Mouse (Mus musculus) midbrain, embryonic 10.5 days (tissue): ENCODE data around the gene Trmt112. TPM values are rescaled to one million over a fixed set of nuclear protein-coding genes. Genes with fewer than 3 reads are reported as not detected.

Experiments used
- DNase-seq: peaks from one replicate; pipeline ENCODE4 v3.0.0-alpha.2; 2017; ENCODE audit warnings: low spot score
- H3K27ac ChIP-seq: fragments of 300-500 bp; sonication (generic); replicated peaks from 2 replicates; pipeline ENCODE4 v1.5.1; 2016; ENCODE audit warnings: mild to moderate bottlenecking
- H3K27me3 ChIP-seq: fragments of 300-500 bp; sonication (generic); 2 replicates; pipeline ENCODE4 v1.6.1; 2016; ENCODE audit warnings: low read depth, mild to moderate bottlenecking; ENCODE audit not compliant: poor library complexity, severe bottlenecking
- H3K36me3 ChIP-seq: fragments of 300-500 bp; sonication (generic); 2 replicates; pipeline ENCODE4 v1.6.1; 2016; ENCODE audit warnings: mild to moderate bottlenecking, moderate library complexity
- H3K4me1 ChIP-seq: fragments of 300-500 bp; sonication (generic); 2 replicates; pipeline ENCODE4 v1.6.1; 2016
- H3K4me3 ChIP-seq: fragments of 300-500 bp; sonication (generic); 2 replicates; pipeline ENCODE4 v1.5.1; 2016; ENCODE audit warnings: mild to moderate bottlenecking, moderate library complexity
- H3K9me3 ChIP-seq: fragments of 300-500 bp; sonication (generic); replicated peaks from 2 replicates; pipeline ENCODE4 v1.6.1; 2016; ENCODE audit warnings: mild to moderate bottlenecking
- WGBS: fragments of 180-500 bp; shearing (Covaris S2); methylation state at CpG from one replicate; pipeline ENCODE4 v1.1.7; 2016; 5-methylcytosine and 5-hydroxymethylcytosine counted together
- polyA plus RNA-seq: library from polyadenylated mRNA; unstranded; fragments of >200 nt; fragmentation: Nextera tagmentation; extraction: Ambion mirVana; gene quantifications from 2 replicates; pipeline ENCODE4 v1.2.1, GENCODE M21; 2016

The Trmt112 gene
- 150 and 156 TPM in 2 replicates for polyA plus RNA-seq

DNA sequence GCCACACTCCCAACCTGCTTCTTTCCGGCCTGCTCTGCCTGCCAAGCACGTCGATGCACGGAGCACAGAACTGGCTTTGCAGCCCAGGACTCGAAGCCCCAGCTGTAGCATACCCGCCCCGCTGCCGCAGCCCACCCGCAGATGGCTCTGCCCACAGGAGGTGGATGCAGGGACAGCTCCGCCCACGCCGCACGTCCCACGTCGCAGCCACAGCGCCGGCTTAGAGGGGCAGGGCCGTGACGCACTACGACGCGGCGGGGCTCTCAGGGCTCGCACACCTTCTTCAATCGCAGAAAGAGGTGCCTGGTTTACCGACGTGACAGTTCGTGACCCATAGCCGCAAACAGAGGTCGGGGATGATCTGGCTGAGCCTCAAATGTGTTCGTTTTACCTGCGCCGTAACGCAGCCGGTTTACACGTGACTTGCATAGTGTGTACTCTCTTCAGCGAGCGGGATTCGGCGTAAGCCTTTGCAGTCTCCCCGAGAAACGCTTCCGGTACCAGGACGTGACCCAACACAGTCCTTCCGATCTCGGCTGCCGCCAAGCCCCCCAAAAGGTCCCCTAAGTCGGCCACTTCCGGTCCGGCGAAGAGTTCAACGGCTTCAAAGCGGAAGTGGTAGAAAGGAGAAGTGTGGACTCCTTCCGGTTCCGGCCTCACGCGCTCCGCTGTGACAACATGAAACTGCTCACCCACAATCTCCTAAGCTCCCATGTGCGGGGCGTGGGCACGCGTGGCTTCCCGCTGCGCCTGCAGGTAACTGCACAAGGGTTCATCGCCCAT lies at the start of gene Trmt112, which contains the start of gene Prdx5:
Gene Trmt112, plus strand, starts transcription at position 192 of the 783 bp plus-strand sequence.
Gene Prdx5, minus strand, starts transcription at position 600 of the 783 bp plus-strand sequence.
- Histone ChIP-seq H3K4me1 (peaks cover 34% of the 10 kb centered on the region), H3K27ac (peak within 1 kb of the TSS; percentile 90), H3K36me3 (peaks cover 60% of the 10 kb centered on the region), H3K9me3 (no peaks in the 10 kb centered on the region), H3K27me3 (no peaks in the 10 kb centered on the region), H3K4me3 (peak within 1 kb of the TSS; percentile 82)
- WGBS: under 1% methylated on average over 65 of the region's 65 CpGs
- DNase-seq: peak; percentile 93

DNA sequence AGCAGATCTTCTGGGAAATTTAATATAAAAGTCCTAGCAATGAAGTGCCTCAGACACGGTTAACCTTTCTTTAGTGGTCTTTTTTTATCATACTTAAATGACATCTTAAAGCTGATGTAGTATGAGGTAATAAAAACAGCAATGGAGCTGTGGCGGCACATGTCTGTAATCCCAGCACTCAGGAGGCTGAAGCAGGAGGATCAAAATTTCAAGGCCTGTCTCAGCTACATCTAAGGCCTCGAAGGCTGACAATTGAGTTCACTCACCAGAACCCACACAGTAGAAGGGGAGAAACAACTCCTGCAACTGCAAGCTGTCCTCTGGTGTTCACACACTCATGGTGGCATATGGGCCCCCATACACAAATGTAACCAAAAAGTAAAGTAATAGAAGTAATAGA lies 49.5 kb upstream of the Trmt112 start:
- Histone ChIP-seq H3K4me3 (no peak overlapping the region), H3K36me3 (no peaks in the 10 kb centered on the region), H3K9me3 (no peaks in the 10 kb centered on the region), H3K27me3 (peaks cover 28% of the 10 kb centered on the region), H3K27ac (no peak overlapping the region), H3K4me1 (peaks cover 30% of the 10 kb centered on the region)
- DNase-seq: no peak
- 89% methylated on average over 3 of the region's 3 CpGs for WGBS

DNA sequence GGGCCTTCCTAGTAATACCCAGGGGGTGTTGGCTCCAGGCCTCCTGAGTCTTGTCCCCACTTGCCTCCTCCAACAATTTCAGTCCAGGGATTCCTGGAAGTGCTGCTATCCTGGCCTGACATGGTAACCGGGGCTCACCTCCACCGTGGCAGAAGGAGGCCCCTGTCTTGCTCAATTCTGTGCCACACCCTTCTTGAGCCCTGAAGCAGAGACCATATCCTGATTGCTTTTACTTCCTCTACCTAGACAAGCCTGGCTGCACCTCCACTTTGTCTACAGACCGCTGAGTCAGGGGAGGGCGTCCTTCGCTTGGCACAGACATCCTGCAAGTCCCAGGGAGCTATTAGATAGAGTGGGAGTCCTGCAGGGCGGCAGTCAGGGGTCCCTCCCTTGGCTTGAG lies 48.8 kb upstream of the Trmt112 start:
- 79% methylated on average over 6 of the region's 6 CpGs for WGBS
- no peaks in the 10 kb centered on the region for H3K36me3 ChIP-seq
- no peak for DNase-seq
- H3K9me3 ChIP-seq: no peaks in the 10 kb centered on the region
- peaks cover 23% of the 10 kb centered on the region for H3K4me1 ChIP-seq
- peaks cover 21% of the 10 kb centered on the region for H3K27me3 ChIP-seq
- H3K4me3 ChIP-seq: no peak overlapping the region
- H3K27ac ChIP-seq: no peak overlapping the region

DNA sequence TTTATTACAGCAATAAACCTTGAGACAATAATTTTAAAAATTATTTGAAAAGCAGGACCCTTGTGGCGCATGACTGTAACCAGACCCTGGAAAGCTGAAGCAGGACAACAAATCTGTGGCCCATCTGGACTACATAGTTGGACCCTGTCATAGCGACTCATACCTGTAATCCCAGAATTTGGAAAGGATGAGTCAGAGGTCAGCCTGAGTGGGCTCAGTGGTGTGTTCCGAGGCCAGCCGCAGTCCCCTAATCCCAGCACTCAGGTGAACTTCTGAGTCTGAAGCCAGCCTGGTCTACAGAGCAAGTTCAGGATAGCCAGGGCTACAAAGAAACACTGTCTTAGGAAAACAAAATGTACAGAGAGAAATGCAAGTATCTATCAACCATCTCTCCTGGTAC lies 48.0 kb upstream of the Trmt112 start:
- peaks cover 13% of the 10 kb centered on the region for H3K27me3 ChIP-seq
- no peak for DNase-seq
- no peaks in the 10 kb centered on the region for H3K36me3 ChIP-seq
- H3K4me1 ChIP-seq: peaks cover 15% of the 10 kb centered on the region
- 92% methylated on average over 4 of the region's 4 CpGs for WGBS
- no peak overlapping the region for H3K27ac ChIP-seq
- H3K4me3 ChIP-seq: no peak overlapping the region
- no peaks in the 10 kb centered on the region for H3K9me3 ChIP-seq

DNA sequence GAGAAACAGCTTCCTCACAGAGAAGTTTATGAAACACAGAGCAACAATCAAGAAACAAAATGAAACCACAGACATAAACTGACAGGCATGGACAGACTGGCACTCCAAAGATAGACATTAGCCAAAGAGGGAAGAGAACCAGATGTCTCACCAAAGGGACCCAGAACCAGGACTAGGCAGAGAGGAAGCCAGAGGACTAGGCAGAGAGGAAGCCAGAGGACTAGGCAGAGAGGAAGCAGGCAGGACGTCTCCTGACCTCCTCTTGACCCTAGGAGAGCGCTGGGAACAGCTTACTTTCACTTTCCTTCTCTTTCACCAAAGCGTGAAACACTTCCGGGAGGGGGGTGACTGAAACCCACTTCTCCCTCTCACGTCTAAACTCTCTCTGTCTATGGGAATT lies 40.1 kb upstream of the Trmt112 start:
- WGBS: 17% methylated on average over 5 of the region's 5 CpGs
- Histone ChIP-seq H3K36me3 (no peaks in the 10 kb centered on the region), H3K4me3 (no peak overlapping the region), H3K27ac (no peak overlapping the region), H3K4me1 (peaks cover 7% of the 10 kb centered on the region), H3K27me3 (no peaks in the 10 kb centered on the region), H3K9me3 (no peaks in the 10 kb centered on the region)
- DNase-seq: no peak

DNA sequence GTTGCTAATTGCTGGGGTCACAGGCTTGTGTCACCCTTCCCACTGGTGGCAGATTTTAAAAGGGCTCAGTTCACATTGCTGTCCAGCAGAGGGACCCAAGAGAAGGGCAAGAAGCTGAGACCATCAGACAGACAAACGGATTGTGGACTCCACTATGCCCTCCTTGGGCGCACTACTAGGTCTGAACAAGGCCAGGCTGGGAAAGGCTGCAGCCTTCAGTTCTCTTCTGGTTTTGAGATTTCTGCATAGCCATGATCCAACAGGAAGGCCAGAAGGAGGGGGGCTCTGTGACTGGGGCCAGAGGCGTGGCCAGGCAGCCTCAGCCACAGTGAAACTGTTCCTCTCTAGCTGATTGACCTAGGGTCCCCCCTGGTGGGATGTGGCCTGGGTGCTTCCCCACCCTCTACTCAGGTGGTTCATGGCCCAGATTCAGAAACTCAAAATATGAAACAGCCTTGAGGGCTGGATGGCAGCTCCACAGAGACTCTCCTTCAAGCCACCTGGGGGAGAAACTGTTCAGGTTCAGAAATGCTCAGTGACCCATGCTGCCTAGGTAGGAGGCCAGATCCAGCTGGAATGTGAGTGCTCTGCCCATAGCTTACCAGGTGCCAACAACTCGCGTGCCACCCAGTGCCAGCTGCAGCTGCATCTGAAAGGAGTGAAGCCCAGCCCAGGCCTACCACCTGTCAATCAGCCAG lies 37.8 kb upstream of the Trmt112 start:
- Histone ChIP-seq H3K27me3 (no peaks in the 10 kb centered on the region), H3K4me1 (peaks cover 7% of the 10 kb centered on the region), H3K4me3 (no peak overlapping the region), H3K27ac (no peak overlapping the region), H3K9me3 (no peaks in the 10 kb centered on the region), H3K36me3 (no peaks in the 10 kb centered on the region)
- no peak for DNase-seq
- WGBS: 68% methylated on average over 5 of the region's 5 CpGs

DNA sequence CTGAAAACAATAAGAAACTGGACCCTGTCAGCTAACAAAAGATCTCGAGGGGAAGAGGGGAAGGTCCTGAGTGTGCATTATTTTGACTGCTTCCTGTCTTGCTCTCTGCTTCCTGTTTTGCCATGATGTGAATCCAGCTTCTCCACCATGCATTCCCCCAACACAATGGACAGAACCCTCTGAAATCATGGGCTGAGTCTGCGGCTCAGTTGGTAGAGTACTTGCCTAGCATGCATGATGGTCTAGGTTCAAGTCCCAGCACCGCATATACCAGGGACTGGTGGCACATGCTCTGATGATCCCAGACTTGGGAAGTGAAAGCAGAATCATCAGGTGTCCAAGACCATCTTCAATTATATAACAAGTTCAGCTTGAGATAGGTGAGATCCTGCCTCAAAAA lies 36.8 kb upstream of the Trmt112 start:
- H3K27ac ChIP-seq: no peak overlapping the region
- WGBS: 79% methylated on average over 3 of the region's 3 CpGs
- H3K9me3 ChIP-seq: no peaks in the 10 kb centered on the region
- no peaks in the 10 kb centered on the region for H3K36me3 ChIP-seq
- H3K4me3 ChIP-seq: no peak overlapping the region
- peaks cover 7% of the 10 kb centered on the region for H3K4me1 ChIP-seq
- no peaks in the 10 kb centered on the region for H3K27me3 ChIP-seq
- DNase-seq: no peak

DNA sequence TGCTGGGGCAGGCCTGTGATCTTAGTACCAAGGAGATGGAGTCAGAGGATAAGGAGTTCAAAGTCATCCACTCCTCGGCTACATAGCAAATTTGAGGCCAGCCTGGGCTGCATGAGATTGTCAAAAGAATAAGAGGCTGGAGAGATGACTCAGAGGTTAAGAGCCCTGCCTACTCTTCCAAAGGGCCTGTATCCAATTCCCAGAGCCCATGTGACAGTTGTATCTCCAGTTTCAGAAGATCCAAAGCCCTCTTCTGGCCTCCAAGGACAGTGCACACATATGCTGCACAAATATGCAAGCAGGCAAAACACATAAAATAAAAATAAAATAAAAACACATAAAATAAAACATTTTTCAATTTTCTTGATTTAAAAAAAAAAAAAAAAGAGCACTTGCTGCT lies 35.2 kb upstream of the Trmt112 start:
- DNase-seq: no peak
- Histone ChIP-seq H3K9me3 (no peaks in the 10 kb centered on the region), H3K36me3 (no peaks in the 10 kb centered on the region), H3K27me3 (no peaks in the 10 kb centered on the region), H3K4me3 (no peak overlapping the region), H3K4me1 (peaks cover 6% of the 10 kb centered on the region), H3K27ac (no peak overlapping the region)
- 87% methylated on average over 1 of the region's 1 CpGs for WGBS

DNA sequence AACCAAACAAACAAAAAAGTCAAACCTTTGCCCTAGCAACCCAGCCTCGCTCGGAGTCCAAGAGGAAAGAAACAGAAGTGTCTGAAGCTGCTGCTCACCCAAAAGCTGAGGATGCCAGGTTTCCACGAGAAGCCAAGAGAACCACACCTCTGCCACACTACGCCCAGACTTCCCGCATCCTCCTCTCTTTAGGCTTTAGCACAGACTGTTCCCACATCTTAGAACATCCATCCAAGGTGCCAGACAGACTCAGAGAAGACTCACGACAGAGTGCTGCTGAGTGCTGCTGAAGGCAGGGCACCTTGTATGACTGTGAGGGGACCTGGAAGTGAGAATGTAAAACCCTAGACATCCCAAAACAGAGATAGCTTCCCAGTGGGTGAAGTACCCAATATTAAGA lies 33.7 kb upstream of the Trmt112 start:
- Histone ChIP-seq H3K27me3 (no peaks in the 10 kb centered on the region), H3K27ac (no peak overlapping the region), H3K9me3 (peaks cover 12% of the 10 kb centered on the region; the same call in 1 of the 2 replicates), H3K4me3 (no peak overlapping the region), H3K4me1 (peaks cover 3% of the 10 kb centered on the region; the same call in 1 of the 2 replicates), H3K36me3 (no peaks in the 10 kb centered on the region)
- no peak for DNase-seq
- WGBS: 88% methylated on average over 6 of the region's 6 CpGs

DNA sequence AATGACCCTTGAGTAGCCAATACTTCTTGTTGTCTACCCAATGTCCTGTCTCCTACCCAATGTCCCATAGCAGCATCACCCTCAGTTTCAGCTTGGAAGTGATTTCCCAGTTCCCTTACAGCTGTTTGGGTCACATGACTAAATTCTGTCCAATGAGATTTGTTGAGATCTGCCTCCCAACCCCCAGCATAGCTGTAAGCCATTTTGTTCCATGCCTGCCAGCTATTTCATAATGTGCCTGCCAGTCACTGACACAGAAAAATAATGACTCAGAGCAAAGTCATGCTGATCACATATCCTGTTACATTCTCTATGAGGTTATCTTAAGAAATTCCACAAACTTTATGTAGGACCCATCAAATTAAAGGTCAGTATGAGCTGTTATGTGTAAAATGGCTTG lies 32.7 kb upstream of the Trmt112 start:
- no peaks in the 10 kb centered on the region for H3K27me3 ChIP-seq
- no peak for DNase-seq
- H3K27ac ChIP-seq: no peak overlapping the region
- H3K4me1 ChIP-seq: peaks cover 3% of the 10 kb centered on the region; the same call in 1 of the 2 replicates
- H3K9me3 ChIP-seq: peaks cover 21% of the 10 kb centered on the region; the same call in 1 of the 2 replicates
- H3K4me3 ChIP-seq: no peak overlapping the region
- no peaks in the 10 kb centered on the region for H3K36me3 ChIP-seq

DNA sequence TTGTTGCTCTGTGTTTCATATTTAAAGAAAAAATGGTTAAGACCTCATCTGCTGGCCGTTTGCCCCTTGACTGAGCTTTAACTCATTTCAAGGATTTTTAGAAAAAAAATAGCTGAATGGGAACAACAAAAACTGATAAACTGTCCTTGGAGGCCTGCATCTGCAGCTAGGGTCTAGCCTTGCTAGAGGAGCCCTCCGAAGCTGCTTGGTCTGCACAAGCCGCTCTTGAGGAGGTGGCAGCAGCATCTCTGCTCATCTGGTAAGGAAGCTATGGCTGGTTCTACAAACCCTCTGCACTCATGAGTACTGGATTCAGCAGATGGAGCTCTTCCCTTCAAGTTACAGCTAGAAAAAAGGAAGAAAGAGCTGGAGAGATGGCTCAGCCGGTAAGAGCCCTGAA lies 31.5 kb upstream of the Trmt112 start:
- no peaks in the 10 kb centered on the region for H3K36me3 ChIP-seq
- WGBS: 87% methylated on average over 4 of the region's 4 CpGs
- H3K4me1 ChIP-seq: no peaks in the 10 kb centered on the region
- peaks cover 22% of the 10 kb centered on the region; the same call in 1 of the 2 replicates for H3K9me3 ChIP-seq
- H3K27me3 ChIP-seq: no peaks in the 10 kb centered on the region
- no peak overlapping the region for H3K27ac ChIP-seq
- no peak for DNase-seq
- H3K4me3 ChIP-seq: no peak overlapping the region

DNA sequence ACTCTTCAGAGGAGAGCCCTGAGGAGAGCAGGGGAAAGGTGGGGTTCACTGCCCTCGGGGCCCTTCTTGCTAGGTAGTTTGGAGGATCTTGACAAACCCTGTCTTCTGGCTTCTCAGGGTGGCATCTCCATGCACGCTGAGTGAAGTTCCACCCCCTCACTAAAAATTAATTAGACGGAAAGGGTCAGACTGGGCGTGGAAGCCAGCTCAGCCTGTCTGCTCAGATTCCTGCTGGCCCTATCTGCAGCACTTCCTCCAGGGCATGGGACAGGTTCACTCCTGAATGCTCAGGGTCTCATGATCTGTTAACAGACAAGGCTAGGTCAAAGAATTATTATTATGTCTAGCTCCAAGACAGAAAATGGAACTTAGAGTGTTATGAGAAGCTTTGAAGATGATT lies 17.0 kb upstream of the Trmt112 start:
- H3K9me3 ChIP-seq: peaks cover 8% of the 10 kb centered on the region; the same call in 1 of the 2 replicates
- H3K36me3 ChIP-seq: no peaks in the 10 kb centered on the region
- H3K4me1 ChIP-seq: no peaks in the 10 kb centered on the region
- no peaks in the 10 kb centered on the region for H3K27me3 ChIP-seq
- 70% methylated on average over 4 of the region's 4 CpGs for WGBS
- H3K4me3 ChIP-seq: no peak overlapping the region
- no peak overlapping the region for H3K27ac ChIP-seq
- no peak for DNase-seq
